Mouse (Mus musculus): ENCODE measurements around the gene Cdc37l1. TPM values are rescaled to one million over a fixed set of nuclear protein-coding genes. Genes with fewer than 3 reads are reported as not detected.

The Cdc37l1 gene
- total RNA-seq, 2 experiments from 2014 or later: 58.5 to 64.7 TPM

DNA sequence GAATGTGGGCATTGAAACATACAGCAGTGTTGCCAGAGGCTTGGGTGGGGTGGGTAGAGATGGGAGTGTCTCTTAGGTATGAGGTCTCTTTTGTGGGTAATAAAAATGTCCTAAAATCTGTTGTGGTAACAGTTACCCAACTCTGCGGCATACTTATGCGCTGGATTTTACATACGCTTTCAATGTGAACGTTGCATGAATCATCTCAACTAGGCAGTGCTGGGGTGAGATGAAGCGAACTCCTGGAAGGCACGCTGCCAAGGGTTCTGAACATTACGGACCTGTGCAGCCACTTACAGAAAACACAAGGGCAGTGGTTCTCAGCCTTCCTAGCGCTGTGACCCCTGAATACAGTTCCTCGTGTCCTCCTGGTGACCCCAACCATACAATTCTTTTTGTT lies 52.5 kb downstream of the Cdc37l1 start:
- DNase-seq (ENCODE audit: low spot score): no peak

DNA sequence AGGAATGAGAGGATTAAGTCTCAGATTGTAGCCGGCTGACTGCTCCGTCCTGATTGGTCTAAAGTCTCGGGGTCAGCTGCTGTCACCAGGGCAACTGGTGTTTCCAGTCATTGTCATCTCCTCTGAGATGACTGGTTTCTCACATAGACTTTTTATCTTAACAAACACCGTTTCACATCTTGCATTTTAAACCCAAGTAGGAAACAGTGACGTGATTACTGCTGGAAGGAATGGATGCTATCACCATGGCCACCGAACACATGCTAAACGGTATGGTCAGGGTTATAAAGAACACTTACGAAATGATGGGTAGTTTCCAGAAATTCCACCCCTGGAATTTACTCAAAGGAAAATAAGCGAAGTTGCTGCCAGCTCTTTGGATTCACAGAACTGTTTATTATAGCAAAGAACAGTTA lies 54.2 kb downstream of the Cdc37l1 start:
- no peak for DNase-seq (ENCODE audit: low spot score)
- intact Hi-C loops (cut with DNase I): no loop called here

More for the DNA sequence above, 52.5 kb downstream of the Cdc37l1 start:
- intact Hi-C loops (cut with DNase I): no loop called here

DNA sequence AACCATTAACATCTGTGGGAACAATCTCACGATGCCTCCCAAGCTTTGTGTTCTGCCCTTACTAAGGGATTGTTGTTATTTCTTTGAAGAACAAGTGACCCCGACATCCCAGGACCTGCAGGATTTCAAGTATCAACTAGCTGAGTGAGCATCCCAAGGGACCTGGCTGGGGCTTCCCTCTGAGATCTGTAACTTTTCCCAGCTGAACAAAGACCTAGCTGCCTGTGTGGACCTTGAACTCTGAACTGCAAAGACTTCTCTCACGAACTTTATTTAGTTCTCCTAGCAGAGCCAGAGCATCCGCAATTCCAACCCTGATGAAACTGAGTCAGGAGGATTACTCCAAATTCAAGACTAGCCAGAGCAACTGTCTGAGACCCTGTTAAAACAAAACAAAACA lies 55.2 kb downstream of the Cdc37l1 start:
- DNase-seq (ENCODE audit: low spot score): no peak
- intact Hi-C loops (cut with DNase I): loop anchor here (5.0 kb wide), 2 partner anchors 53 to 207 kb away; partner anchors contain the start of genes Cdc37l1 and Jak2

DNA sequence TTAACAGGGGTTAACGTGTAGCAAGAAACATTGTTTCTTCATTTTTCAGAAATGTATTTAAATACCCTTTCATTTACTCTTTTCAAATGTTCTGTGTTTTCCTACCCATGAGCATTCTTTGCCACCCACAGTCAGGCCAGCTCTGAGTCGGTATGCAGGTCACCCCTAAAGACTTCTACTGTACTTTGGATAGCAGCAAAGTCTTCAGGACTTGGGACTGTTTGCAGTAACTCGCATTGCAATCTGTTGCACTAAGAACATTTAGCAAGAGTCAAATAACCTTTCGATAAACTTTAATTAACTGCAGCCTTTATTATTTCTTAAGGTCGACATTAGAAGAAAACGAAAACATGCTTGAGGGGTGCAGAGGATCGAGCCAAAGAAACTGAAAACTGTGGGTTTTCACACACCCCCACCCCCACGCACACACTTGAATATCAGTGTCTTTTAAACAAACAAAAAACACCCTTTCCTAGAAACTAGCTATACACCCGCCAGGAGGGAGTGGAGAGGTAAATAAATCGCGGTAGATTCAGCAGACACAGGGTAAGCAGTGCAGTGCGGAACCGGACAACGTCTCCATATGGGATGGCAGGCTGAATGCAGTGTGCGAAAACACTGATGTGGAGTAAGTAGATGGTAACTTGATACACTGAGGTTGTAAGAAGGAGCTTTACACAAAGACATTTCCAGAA lies 56.0 kb downstream of the Cdc37l1 start:
- intact Hi-C loops (cut with DNase I): loop anchor here (5.0 kb wide), 2 partner anchors 54 to 206 kb away; partner anchors contain the start of genes Cdc37l1 and Jak2
- no peak for DNase-seq (ENCODE audit: low spot score)

DNA sequence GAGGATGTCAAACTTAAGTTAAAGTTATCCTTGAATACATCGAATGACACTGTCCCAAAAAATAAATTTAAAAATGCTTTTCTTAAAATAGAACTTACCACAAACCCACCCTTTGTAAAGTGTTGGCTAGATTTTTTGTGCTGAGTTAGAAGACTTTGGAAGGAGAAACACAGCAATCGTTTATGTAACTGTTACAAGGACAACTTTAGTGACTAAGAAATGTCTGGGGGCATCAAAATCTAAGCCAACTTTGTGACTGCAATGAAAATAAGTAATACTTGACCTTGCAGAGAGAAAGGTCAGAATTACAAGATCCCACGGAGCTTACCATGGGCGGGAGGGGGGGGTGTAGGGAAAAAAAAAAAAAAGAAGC lies 56.8 kb downstream of the Cdc37l1 start:
- DNase-seq (ENCODE audit: low spot score): no peak
- intact Hi-C loops (cut with DNase I): loop anchor here (5.0 kb wide), 2 partner anchors 55 to 205 kb away; partner anchors contain the start of genes Cdc37l1 and Jak2

DNA sequence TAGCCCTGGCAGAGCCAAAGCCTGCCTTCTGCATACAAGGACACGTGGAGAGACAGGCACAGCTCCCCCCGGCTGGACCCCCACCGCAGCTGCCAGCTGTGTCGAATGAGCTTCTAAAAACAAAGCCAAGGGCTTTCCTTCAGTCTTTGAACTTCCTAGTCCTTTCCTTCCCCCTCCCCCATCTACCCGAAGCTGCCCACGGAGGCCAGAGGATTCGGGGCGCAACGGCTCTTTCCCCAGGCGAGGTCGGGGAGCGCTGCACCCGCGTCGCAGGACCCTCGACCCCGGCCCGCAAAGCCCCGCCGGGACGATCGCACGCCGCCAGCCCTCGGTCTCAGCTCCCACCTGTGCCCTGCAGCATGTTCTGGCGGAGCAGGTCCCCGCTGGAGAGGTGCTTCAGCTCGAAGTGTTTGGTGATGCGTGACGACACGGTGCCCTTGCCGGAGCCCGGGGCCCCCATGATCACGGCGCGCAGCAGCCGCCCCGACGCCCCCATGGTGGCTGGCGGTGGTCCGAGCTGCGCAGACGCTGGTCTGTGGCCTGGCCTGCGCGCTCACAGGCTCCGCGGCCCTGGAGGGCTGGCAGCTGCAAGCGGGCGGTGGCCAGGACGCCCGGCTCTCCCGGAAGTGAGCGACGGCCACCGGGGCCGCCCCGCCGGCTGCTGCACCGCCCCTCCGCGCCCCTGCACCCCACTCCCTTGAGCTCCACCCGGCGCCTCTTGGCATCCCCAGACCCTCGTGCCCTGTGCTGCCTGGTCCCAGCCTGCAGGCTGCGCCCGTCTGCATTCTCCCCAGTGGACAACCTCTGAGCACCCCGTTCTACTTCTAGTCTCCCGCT lies 57.4 kb downstream of the Cdc37l1 start, which contains the start of gene Ak3:
TSS of gene Ak3 (minus strand) at position 628 of the 837 bp plus-strand sequence.
- intact Hi-C loops (cut with DNase I): loop anchor here (5.0 kb wide), 2 partner anchors 55 to 205 kb away; partner anchors contain the start of genes Cdc37l1 and Jak2
- DNase-seq (ENCODE audit: low spot score): peak; percentile 78

DNA sequence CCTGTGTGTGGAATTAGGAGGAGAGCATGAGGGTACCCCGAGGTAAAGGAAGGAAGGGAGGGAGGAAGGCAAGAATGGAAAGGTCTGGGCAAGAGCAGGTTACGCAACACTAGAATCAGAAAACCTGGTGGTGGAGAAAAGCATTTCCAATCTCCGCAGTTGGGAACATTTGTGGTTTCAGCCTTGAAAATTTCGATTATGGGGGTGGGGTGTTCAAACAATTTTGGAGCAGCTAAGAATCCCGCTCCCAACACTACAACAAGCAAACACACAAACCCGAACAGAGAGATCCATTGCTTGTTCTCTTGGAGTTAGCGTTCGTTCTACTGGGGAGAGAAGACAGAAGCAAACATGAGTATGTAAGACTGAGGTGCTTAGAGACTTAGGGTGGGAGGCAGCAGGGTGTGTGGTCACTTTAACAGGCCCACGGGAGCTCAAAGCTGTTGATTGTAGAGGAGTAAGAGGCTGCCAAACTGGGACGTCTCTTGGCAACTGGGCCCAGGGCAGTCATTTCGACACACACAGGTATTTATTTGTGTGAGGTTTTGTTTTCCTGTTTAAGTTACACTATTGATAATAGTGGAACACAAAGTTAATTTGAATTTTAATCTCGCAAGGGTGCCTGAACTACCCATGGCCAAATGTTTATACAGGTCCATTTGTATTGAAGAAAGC lies 59.4 kb downstream of the Cdc37l1 start:
- no peak for DNase-seq (ENCODE audit: low spot score)
- intact Hi-C loops (cut with DNase I): loop anchor here (5.0 kb wide), 2 partner anchors 57 to 203 kb away; partner anchors contain the start of genes Cdc37l1 and Jak2

DNA sequence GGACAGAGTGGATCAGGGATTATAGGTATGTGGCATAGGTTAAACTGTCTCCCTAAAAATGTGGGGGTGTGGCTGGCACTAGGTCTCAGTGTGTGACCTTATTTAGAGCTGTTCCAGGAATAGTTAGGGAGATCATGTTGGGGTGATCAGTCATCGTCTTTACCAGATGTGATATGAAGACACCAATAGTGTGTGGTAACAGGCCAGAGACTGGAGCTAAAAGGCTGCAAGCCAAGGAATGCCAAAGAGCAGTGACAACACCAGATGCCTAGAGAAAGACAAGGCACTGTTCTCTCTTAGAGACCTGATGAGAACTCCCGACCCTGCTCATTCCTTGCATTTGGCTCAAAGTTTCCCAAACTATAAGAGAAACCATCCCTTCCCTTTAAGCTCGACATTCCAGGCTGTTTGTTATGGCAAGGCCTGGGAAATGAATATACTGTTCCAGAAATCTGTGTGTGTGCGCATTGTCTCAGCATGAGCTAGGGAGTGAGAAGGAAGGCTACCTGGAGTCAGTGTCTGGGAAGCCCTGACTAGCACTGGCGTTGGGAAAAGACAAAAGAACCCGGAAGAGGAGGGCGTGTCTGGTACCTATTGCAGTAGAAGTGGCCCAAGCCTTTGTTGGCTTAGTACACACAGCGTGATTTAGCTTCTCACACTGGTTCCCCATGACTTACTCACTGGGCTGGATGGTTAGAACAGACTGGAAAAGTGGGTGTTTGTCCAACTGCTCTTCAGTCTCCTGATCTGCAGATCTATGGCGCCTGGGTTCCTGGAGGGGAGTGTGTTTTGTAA lies 60.2 kb downstream of the Cdc37l1 start:
- intact Hi-C loops (cut with DNase I): no loop called here
- no peak for DNase-seq (ENCODE audit: low spot score)

DNA sequence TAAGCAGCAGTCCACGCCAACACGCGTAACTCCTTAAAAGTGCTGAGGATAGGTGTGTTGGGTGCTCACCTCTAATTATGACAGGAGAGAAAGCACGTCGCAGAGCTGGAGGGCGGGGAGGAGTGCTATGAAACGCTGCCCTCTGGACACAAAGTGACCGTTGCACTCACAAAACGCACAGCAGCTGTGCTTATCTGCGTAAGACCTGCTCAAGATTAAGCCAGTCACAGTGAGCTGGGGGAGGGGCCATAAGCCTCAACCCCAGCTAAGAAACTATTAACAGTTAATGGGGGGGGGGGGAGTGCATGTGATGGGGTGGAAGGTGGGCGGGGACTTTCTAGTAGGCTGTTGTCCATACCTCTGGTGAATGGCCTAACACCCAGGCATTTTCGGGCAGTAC lies 62.6 kb downstream of the Cdc37l1 start:
- intact Hi-C loops (cut with DNase I): no loop called here

DNA sequence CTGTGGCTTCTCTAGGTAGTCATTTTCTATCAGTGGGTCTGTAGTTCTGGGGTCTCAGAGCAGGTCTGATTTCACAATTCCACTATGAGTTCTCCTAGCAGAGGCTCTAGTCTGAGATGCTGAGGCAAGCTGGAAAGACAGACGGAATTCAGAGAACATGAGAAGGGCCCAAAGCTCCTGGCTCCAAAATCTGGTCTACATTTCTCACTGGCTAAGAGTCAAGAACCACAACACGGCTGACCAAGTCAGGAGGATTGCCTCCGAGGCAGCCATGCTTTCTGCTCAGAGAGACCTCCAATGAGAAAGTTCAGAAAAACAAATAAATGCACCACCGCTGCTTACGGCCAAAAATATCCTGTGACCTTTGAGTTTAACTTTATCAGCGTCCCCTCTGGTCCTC lies 64.4 kb downstream of the Cdc37l1 start:
- intact Hi-C loops (cut with DNase I): no loop called here
- DNase-seq (ENCODE audit: low spot score): no peak

More for the DNA sequence above, 62.6 kb downstream of the Cdc37l1 start:
- no peak for DNase-seq (ENCODE audit: low spot score)

DNA sequence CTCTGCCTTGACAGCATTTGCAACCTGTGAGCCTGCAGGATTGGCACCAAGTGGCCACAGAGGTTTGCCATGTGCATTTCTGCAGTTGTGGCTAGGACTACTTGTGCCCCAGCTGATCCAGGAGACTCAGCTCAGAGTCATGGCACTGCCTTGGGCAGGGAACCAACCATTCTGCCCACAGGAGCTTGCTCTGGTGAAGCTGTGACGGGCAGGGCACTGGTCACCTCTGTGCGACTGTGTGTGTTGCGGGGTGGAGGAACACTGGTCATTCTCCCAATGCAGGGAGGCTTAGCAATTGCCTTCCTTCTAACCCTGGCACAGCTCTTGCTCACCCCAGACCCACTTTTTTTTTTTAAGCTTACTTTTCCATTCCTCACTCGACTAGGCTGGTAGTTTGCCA lies 65.3 kb downstream of the Cdc37l1 start:
- no peak for DNase-seq (ENCODE audit: low spot score)
- intact Hi-C loops (cut with DNase I): no loop called here

DNA sequence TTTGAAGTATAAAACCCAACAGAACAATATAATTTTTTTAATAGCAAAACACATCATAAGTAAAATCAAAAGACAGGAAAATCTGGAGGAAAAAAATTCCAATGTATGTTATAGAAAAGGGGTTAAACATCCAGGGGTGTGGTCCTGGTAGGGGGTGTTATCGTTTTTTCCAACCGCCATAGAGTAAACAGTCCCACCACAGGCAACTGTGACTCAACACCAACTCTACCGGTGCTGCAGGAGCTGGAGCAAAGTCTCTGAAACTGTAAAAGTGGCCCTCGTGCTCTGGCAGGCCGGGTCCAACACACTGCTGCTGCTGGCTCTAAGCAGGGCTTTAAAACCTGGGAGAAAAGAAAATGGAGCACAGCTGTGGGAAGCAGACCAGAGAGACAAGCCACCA lies 68.6 kb downstream of the Cdc37l1 start:
- no peak for DNase-seq (ENCODE audit: low spot score)
- intact Hi-C loops (cut with DNase I): no loop called here

DNA sequence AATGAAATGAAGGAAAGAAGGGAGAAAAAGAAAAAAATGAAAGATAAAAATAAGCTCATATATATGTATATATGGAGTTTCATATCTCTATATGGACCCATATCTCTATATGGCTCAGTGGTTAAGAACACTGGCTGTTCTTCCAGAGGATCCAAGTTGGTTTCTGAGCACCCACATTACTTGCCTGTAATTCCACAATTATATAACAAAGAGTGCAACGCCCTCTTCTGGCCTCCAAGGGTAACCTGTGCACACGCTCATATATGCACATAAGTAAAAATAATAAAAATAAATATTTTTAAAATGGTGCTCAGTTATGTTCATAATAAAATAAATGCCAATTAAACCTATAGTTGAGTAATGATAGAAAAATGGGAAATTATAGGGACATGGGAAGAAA lies 69.5 kb downstream of the Cdc37l1 start:
- DNase-seq (ENCODE audit: low spot score): no peak
- intact Hi-C loops (cut with DNase I): loop anchor here (5.0 to 10.0 kb wide), 4 partner anchors 213 to 505 kb away; no protein-coding TSS in a partner anchor

DNA sequence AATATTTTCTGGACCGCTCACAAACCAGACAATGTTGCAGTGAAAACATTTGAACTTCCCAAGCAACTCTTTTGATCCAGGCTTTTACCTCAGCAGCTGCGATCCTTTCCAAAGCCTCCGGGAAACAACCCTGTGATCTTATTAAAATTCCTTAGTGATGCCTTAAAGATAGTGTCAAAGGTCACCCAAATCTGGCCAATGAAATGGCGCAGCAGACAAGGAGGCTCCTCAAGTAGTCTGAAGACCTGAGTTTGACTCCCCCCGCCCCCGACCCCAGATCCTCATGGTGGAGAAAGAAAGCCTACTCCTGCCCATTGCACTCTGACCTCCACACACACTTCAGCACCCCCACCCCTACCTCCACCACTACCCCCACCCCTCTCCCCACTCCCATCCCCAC lies 70.1 kb downstream of the Cdc37l1 start:
- intact Hi-C loops (cut with DNase I): loop anchor here (5.0 to 10.0 kb wide), 4 partner anchors 212 to 505 kb away; no protein-coding TSS in a partner anchor
- DNase-seq (ENCODE audit: low spot score): no peak

DNA sequence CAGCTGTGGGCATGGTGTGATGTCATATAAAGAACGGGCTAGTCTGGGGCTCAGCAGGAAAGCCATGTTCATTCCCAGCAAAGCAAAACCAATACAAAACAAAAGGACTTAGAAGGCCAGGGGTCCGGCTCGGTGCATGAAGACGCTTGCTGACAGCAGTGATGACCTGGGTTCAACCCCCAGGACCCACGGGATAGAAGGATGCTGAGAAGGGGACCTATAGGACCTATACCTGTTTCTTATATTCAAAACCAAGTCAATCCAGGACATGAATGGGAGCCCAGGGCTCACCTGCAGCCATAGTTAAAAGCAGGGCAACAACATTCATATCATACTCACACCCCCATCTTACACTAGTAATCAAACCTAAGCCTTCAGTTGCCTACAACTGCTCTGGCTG lies 72.9 kb downstream of the Cdc37l1 start:
- DNase-seq (ENCODE audit: low spot score): no peak
- intact Hi-C loops (cut with DNase I): loop anchor here (2.0 to 10.0 kb wide), 5 partner anchors 190 to 502 kb away; no protein-coding TSS in a partner anchor

DNA sequence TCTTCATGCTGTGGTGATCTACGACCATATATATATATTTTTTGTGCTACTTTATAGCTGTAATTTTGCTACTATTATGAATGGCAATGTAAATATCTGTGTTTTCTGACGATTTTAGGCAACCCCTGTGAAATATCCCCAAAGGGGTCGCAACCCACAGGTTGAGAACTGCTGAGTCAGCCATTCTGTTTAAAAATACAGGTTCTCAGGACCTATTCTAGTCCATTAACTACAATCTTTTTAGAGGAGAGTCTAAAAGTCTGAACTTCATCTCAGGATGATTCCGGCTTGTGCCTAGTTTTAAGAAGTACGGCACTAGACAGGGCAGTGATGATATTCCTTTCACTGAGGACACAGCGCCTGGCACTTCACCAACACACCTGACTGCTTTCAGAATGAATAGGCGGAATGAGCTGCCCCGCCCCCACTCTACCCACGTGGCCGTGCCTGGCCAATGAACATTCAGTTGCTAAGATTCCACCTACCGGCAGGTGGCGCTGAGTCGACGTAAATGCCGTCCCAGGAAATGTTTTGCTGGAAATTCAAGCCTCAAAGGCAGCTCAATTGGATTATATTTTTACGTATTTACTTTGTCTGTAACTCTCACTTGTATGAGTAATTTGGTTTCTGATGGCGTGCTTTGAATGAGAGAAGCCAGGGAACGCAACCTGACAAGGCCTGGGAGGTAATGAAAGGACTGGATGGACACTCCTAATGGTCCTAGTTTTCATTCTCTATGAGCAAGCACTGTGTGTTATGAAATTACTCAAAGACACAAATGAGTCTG lies 73.6 kb downstream of the Cdc37l1 start:
- peak; percentile 77 for DNase-seq (ENCODE audit: low spot score)
- intact Hi-C loops (cut with DNase I): loop anchor here (2.0 to 10.0 kb wide), 6 partner anchors 189 to 501 kb away; no protein-coding TSS in a partner anchor

DNA sequence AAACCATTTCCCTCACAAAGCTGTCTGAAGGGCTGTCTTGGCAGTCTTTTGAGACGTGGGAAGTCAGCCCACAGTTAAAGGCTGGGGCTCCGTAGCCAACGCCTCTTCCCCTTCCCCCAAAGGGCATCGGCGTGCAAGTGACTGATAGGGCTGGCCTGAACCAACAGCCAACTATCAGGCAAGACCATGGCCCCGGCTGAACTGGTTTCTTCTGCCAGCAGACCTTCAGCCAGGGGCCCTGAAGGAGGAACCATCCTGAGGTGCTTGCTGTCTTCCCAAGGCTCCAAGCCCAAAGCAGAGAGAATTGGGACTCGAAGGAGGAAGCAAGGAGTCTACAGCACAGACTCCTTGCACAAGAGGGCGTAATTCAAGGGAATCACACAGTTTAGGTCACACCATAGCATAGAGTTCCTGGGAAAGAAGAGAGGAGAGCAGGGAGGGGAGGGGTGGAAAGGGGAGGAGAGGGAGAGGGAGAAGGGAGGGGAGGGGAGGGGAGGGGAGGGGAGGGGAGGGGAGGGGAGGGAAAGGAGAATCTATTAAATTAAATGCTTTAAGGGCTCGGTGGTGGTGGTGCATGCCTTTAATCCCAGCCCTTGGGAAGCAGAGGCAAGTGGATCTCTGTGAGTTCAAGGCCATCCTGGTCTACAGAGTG lies 74.4 kb downstream of the Cdc37l1 start:
- DNase-seq (ENCODE audit: low spot score): peak; percentile 48
- intact Hi-C loops (cut with DNase I): loop anchor here (2.0 to 10.0 kb wide), 6 partner anchors 38 to 500 kb away; partner anchors contain the start of gene Rcl1
